Mouse (Mus musculus) neural tube, embryonic 11.5 days (tissue): ENCODE measurements around the gene Sox15. TPM values are rescaled to one million over a fixed set of nuclear protein-coding genes. Genes with fewer than 3 reads are reported as not detected.
A peak's percentile ranks its signal among the peaks of the same experiment; 100 is the strongest.

Source experiments
- ATAC-seq: fragments of 200-750 bp; cut with Nextera tagmentation; 2 replicates; pipeline ENCODE4 v1.8.0; 2017; ENCODE audit warnings: moderate number of reproducible peaks, mild to moderate bottlenecking, moderate TSS enrichment, moderate library complexity; ENCODE audit not compliant: insufficient read depth, low FRiP score, low TSS enrichment
- DNase-seq: peaks from one replicate; pipeline ENCODE4 v3.0.0-alpha.2; 2015; ENCODE audit warnings: low spot score
- H3K27ac ChIP-seq: fragments of 300-500 bp; sonication (generic); 2 replicates; pipeline ENCODE4 v1.5.1; 2014; ENCODE audit warnings: low read depth, mild to moderate bottlenecking, low read length
- H3K27me3 ChIP-seq: fragments of 300-500 bp; sonication (generic); 2 replicates; pipeline ENCODE4 v1.6.1; 2014; ENCODE audit warnings: mild to moderate bottlenecking, low read length, mixed read lengths; ENCODE audit not compliant: control insufficient read depth, insufficient read depth
- H3K36me3 ChIP-seq: fragments of 300-500 bp; sonication (generic); 2 replicates; pipeline ENCODE4 v1.6.1; 2014; ENCODE audit warnings: mild to moderate bottlenecking, low read length, moderate library complexity, mixed read lengths; ENCODE audit not compliant: control insufficient read depth, insufficient read depth
- H3K4me1 ChIP-seq: fragments of 300-500 bp; sonication (generic); 2 replicates; pipeline ENCODE4 v1.6.1; 2014; ENCODE audit warnings: low read length, mixed read lengths; ENCODE audit not compliant: control insufficient read depth, insufficient read depth
- H3K4me2 ChIP-seq: fragments of 300-500 bp; sonication (generic); 2 replicates; pipeline ENCODE4 v1.6.1; 2014; ENCODE audit warnings: low read depth, mild to moderate bottlenecking, moderate library complexity
- H3K4me3 ChIP-seq: fragments of 300-500 bp; sonication (generic); 2 replicates; pipeline ENCODE4 v1.5.1; 2014; ENCODE audit warnings: low read depth, low read length
- H3K9ac ChIP-seq: fragments of 300-500 bp; sonication (generic); 2 replicates; pipeline ENCODE4 v1.6.1; 2014; ENCODE audit warnings: mild to moderate bottlenecking, low read length
- H3K9me3 ChIP-seq: fragments of 300-500 bp; sonication (generic); 2 replicates; pipeline ENCODE4 v1.6.1; 2016; ENCODE audit warnings: low read length; ENCODE audit not compliant: control insufficient read depth
- WGBS: fragments of 180-500 bp; shearing (Covaris S2); extraction: QIAGEN DNeasy Blood & Tissue Kit; methylation state at CpG from one replicate; pipeline ENCODE4 v1.1.7; 2014; 5-methylcytosine and 5-hydroxymethylcytosine counted together
- polyA plus RNA-seq: library from polyadenylated mRNA; unstranded; fragments of >200 nt; fragmentation: Nextera tagmentation; extraction: Ambion mirVana; gene quantifications from 2 replicates; pipeline ENCODE4 v1.2.1, GENCODE M21; 2014

Gene Sox15
- polyA plus RNA-seq, 1 experiment from 2014 or later: not detected

DNA sequence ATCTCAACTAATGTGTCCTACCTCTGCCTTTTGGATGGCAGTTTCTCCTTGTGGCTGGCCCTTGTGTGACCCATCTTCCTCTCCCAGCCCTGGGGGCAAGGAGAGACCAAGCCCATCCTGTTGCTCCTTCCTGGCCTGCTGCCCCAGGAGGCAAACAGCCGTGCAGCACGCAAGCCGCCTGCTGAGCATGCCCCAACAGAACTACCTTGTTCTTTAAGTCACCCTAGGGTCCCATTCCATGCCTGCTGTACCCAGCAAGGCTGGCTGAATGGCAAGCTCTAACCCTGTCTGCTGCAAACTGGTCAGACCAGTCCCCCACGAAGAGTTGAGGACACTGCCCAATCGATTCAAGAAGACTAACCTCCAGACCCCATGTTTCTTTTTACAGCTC is 946 bp downstream of the Sox15 start:
- H3K27me3 ChIP-seq: no peaks in the 10 kb centered on the region
- no peak overlapping the region for H3K27ac ChIP-seq
- H3K4me1 ChIP-seq: no peaks in the 10 kb centered on the region
- H3K9ac ChIP-seq: no peak overlapping the region
- no peak for ATAC-seq
- H3K36me3 ChIP-seq: peaks cover 32% of the 10 kb centered on the region
- H3K4me3 ChIP-seq: no peak overlapping the region
- no peak overlapping the region for H3K4me2 ChIP-seq
- DNase-seq: no peak
- no peaks in the 10 kb centered on the region for H3K9me3 ChIP-seq
- WGBS: 95% methylated on average over 5 of the region's 5 CpGs

DNA sequence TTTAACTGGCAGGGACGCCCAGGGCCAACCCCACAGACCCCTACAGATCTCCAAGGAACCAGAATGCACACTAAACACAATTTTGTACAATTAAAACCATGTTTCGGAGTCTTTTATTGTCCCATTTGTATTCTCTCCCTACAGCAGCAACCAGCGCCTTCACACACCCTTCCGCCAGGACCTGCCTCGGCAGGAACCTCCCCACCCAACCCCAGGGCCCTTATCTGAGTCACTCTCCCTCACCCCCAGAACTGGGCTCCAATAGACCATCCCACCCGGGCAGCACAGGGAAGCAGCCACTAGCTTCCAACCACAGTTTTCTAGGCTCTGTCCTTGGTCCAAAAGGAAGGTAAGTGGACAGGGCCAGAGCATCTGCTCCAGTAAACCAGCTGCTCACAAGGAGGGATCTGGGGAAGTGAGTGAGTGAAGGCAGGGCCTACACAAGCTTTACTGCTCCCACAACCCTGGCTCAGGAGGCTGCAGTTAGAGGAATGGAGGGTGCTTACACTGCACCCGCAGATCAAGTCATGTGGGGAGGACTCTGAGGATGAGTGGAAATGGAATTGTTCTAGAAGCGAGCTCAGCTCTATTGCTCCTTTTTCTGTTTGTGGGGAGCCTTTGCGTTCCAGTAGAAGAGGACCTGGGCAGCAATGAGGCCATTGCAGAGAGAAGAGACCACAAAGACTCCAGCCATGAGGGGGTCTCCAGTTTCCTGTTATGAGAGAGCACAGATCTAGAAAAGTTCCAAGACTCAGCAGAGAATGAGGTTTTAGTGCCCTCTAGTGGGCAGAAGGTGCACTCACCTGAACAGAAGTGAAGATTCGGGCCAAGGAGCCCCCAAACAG is 1.7 kb downstream of the Sox15 start:
- peaks cover 26% of the 10 kb centered on the region for H3K36me3 ChIP-seq
- 84% methylated on average over 10 of the region's 10 CpGs for WGBS
- H3K4me2 ChIP-seq: no peak overlapping the region
- no peak overlapping the region for H3K9ac ChIP-seq
- no peak for ATAC-seq
- H3K27me3 ChIP-seq: no peaks in the 10 kb centered on the region
- no peak overlapping the region for H3K27ac ChIP-seq
- no peak overlapping the region for H3K4me3 ChIP-seq
- peaks cover 4% of the 10 kb centered on the region; the same call in 1 of the 2 replicates for H3K4me1 ChIP-seq
- no peaks in the 10 kb centered on the region for H3K9me3 ChIP-seq
- DNase-seq: peak; percentile 53

DNA sequence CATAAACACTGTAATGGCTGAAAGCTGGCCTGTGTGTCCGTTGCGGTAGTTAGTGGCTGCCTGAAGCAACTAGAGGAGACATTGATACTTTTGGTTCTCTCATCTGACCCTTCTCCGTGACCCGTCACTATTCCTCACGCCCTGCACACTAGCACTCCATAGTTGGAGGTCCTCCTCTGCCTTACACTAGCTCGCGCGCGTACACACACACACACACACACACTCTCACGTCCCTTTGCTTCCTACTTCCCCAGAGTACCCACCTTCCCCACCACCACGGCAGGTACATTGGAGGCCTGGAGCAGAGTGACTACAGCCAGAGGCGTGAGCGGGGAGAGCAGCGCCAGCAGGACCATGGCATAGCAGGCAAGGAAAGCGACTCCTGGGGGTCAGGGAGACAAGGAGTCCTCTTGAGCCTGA is 2.4 kb downstream of the Sox15 start:
- Histone ChIP-seq H3K4me1 (peaks cover 4% of the 10 kb centered on the region; the same call in 1 of the 2 replicates), H3K27ac (no peak overlapping the region), H3K9ac (no peak overlapping the region), H3K4me3 (no peak overlapping the region), H3K4me2 (no peak overlapping the region), H3K27me3 (no peaks in the 10 kb centered on the region), H3K9me3 (no peaks in the 10 kb centered on the region), H3K36me3 (peaks cover 19% of the 10 kb centered on the region)
- no peak for ATAC-seq
- no peak for DNase-seq
- 88% methylated on average over 15 of the region's 15 CpGs for WGBS

DNA sequence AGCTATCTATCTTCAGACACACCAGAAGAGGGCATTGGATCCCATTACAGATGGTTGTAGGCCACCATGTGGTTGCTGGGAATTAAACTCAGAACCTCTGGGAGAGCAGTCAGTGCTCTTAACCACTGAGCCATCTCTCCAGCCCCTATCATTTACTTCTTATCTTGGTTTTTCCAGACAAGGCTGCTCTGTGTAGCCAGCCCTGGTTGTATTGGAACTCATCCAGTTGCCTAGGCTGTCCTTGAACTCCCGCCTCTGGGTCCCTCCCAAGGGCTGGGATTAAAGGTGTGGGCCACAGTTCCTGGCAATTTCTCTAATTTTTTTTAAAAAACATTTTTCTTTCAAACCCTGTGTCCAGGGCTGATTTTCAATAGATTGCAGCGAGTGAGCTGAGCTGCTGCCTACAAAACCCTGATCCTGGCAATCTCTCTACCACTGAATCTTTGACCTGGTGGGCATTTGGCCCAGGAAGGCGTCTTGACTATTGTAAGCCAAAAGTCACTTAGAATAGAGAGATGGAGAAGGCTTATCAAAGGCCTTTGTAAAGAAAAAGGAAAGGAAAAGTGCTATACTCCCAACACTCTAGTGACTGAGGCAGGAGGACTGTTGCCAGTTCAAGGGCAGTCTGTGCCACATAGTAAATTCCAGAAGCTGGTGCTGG is 6.2 kb downstream of the Sox15 start:
- Histone ChIP-seq H3K4me3 (peak overlapping the region; percentile 54), H3K4me1 (peaks cover 8% of the 10 kb centered on the region; the same call in 1 of the 2 replicates), H3K27me3 (no peaks in the 10 kb centered on the region), H3K9me3 (no peaks in the 10 kb centered on the region), H3K9ac (peak overlapping the region; percentile 65; the same call in 1 of the 2 replicates), H3K27ac (no peak overlapping the region), H3K36me3 (peaks cover 15% of the 10 kb centered on the region), H3K4me2 (peak overlapping the region; percentile 49)
- no peak for DNase-seq
- 83% methylated on average over 3 of the region's 3 CpGs for WGBS
- ATAC-seq: no peak

DNA sequence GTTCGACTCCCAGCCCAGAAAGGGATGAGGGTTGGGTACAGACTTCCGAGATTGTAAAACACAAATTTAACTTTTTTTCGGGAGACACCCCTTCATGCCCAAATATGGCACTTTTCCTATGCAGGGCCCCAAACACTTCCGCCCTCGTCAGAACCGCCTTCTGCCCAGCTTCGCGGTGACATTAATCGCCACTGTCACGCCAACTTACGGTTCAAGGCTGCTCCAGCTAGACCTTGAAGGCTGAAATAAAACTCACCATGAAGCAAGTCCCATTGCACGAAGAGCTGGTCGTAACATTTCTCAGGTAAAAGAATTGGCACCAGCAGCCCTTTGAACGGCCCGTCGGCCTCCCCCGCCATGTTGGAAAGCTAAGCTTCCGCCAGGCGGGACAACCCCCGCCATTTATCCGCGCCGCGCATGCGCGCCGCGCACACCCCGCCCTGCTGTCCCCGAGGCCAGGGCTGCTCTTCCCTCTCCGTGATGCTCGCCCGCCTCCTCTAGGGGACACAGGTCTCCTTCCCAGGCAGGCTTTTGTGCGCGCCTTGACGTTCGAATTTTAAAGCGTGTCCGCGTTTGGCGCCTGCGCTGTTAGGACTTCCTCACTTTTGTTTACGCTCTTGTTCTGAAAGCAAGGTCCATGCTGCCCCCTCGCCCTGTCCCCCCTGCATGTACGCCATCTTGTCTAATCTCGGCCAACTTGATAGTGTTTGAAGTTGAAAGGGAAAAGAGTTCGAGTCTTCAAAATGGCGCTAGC is 7.3 kb downstream of the Sox15 start, which contains the start of gene Mpdu1:
Gene Mpdu1 (minus strand): TSS at position 430 of the 754 bp plus-strand sequence.
- Histone ChIP-seq H3K27me3 (no peaks in the 10 kb centered on the region), H3K9me3 (no peaks in the 10 kb centered on the region), H3K4me3 (peak within 1 kb of the TSS; percentile 54), H3K4me1 (peaks cover 8% of the 10 kb centered on the region; the same call in 1 of the 2 replicates), H3K36me3 (peaks cover 10% of the 10 kb centered on the region), H3K27ac (peak within 1 kb of the TSS; percentile 92), H3K4me2 (peak within 1 kb of the TSS; percentile 49), H3K9ac (peak within 1 kb of the TSS; percentile 65)
- WGBS: under 1% methylated on average over 48 of the region's 48 CpGs
- DNase-seq (peak; percentile 98), ATAC-seq (peak; percentile 92)

DNA sequence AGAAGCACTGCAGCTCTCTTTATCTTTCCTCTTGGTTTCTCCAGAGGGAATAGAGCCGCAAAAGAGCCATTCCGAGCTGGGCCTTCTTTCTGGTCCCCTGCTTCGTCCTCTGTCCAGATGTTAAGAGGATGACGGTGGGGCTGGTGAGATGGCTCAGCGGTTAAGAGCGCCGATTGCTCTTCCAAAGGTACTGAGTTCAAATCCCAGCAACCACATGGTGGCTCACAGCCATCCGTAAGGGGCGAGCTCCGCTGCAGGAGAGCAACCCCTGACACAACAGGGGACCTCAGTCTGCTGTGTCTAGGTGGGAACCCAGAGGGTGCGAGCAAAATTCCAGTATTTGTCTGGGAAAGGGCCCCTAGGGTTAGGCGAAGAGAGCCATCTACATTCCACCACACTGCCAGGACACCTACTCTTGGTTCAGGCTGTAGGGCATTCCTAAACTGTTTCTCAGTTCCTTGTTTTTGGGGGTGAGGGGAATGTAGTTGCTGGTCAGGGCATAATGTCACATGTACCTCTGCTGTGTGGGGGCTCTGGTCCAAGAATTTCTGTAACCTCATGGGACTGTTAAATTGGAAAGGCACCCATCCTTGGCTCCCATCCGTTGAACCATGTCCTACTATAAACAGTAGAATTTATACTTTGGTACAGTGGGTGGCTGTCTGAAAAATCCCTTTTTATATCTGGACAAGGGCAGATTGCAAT is 8.0 kb downstream of the Sox15 start:
- H3K4me3 ChIP-seq: peak overlapping the region; percentile 54
- H3K4me2 ChIP-seq: peak overlapping the region; percentile 49
- peaks cover 17% of the 10 kb centered on the region for H3K36me3 ChIP-seq
- H3K9ac ChIP-seq: peak overlapping the region; percentile 65
- H3K4me1 ChIP-seq: peaks cover 8% of the 10 kb centered on the region; the same call in 1 of the 2 replicates
- peak overlapping the region; percentile 92 for H3K27ac ChIP-seq
- ATAC-seq (peak; percentile 13; the same call in 1 of the 2 replicates), DNase-seq (no peak)
- H3K9me3 ChIP-seq: no peaks in the 10 kb centered on the region
- H3K27me3 ChIP-seq: no peaks in the 10 kb centered on the region
- WGBS: 70% methylated on average over 13 of the region's 13 CpGs

DNA sequence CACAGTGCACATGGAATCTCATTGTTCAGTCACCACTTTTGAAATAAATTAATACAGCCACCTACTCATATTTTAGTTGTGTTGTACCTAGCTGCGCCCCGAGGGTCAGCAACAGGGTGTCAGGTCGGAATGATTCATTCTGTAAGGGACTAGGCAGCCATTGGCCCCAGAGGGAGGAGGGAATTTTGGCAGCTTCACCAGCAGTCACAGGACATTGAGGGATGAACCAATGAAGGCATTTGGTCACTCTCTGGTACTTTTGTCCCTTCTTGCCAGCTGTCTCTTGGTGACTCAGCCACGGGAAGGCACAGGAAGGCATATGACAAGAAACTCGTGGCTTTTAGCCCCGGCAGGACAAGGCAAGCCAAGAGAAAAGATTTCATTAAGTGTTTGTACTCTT is 8.7 kb downstream of the Sox15 start:
- Histone ChIP-seq H3K9ac (no peak overlapping the region), H3K4me3 (no peak overlapping the region), H3K9me3 (no peaks in the 10 kb centered on the region), H3K27ac (no peak overlapping the region), H3K4me1 (peaks cover 8% of the 10 kb centered on the region; the same call in 1 of the 2 replicates), H3K27me3 (no peaks in the 10 kb centered on the region), H3K4me2 (no peak overlapping the region), H3K36me3 (peaks cover 21% of the 10 kb centered on the region)
- DNase-seq (no peak), ATAC-seq (no peak)
- WGBS: 84% methylated on average over 6 of the region's 6 CpGs

DNA sequence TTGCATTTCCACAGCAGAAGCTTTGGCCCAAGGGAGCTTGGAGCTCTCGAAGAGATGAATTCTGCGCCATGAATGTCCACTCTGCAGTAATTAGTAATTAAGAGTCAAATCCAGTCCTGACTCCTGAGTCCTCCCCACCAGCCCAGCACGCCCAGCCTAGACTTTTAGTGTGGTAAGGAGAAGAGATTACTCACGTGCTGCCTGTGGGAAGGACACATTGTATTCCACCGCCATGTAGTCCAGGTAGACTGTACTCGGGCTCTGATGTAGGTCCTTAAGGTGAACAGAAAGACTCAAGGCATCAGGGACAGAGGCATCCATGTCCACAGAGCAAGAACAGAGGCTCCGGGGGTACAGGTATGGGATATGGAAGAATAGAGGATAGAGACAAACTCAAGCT is 9.7 kb downstream of the Sox15 start:
- H3K9ac ChIP-seq: no peak overlapping the region
- H3K4me1 ChIP-seq: peaks cover 13% of the 10 kb centered on the region
- H3K9me3 ChIP-seq: no peaks in the 10 kb centered on the region
- peaks cover 30% of the 10 kb centered on the region for H3K36me3 ChIP-seq
- H3K4me2 ChIP-seq: no peak overlapping the region
- H3K27me3 ChIP-seq: no peaks in the 10 kb centered on the region
- ATAC-seq: no peak
- no peak overlapping the region for H3K4me3 ChIP-seq
- no peak overlapping the region for H3K27ac ChIP-seq
- DNase-seq: no peak
- WGBS: 95% methylated on average over 7 of the region's 7 CpGs
